Mouse (Mus musculus) brain, embryonic 14.5 days (tissue): Measurements from ENCODE around the gene Kremen2.

ENCODE experiments used
- CTCF ChIP-seq: fragments of 200-500 bp; IDR thresholded peaks from 2 replicates; pipeline ENCODE4 v1.5.1; 2012; ENCODE audit warnings: inconsistent platforms, mild to moderate bottlenecking, moderate library complexity, borderline replicate concordance; ENCODE audit not compliant: insufficient read depth, insufficient read length; ENCODE audit errors: extremely low read depth
- POLR2A ChIP-seq: fragments of 200-500 bp; IDR thresholded peaks from 2 replicates; pipeline ENCODE4 v1.6.1; 2012; ENCODE audit warnings: mild to moderate bottlenecking, inconsistent platforms, borderline replicate concordance; ENCODE audit not compliant: poor library complexity, insufficient read depth, insufficient read length, severe bottlenecking; ENCODE audit errors: extremely low read depth

DNA sequence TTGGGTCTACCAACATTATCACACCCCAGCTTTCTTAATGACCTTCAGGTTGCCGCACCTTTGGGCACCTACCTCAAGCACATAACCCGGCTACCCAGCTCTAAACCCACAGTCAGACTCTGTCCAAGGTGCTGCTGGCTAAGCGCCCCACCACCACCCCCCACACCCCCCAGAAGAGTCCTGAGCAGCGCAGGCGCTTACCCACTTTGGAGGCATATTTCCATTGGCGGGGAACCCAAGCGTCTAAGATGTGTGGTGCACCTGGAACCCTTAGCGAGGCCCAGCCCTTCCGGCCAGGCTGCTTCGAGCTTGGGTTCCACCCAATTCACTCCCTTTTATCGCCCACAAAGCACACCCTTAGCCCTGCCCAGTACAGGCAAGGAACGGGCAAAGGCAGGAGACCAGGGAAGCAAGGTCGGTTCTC, 5.0 kb downstream of the Kremen2 start, which contains the start of gene Paqr4:
- TF ChIP-seq CTCF (no peak), POLR2A (no peak)
